Mouse (Mus musculus) heart, embryonic 15.5 days (tissue): ENCODE measurements around the gene Dnah11. TPM values are rescaled to one million over a fixed set of nuclear protein-coding genes. Genes with fewer than 3 reads are reported as not detected.

ENCODE experiments used
- ATAC-seq: fragments of 200-750 bp; cut with Nextera tagmentation; replicated peaks from 2 replicates; pipeline ENCODE4 v1.8.0; 2017; ENCODE audit warnings: low read depth, moderate TSS enrichment; ENCODE audit not compliant: insufficient number of reproducible peaks, insufficient read depth, low FRiP score
- H3K27ac ChIP-seq: fragments of 300-500 bp; sonication (generic); 2 replicates; pipeline ENCODE4 v1.5.1; 2015; ENCODE audit warnings: mild to moderate bottlenecking, inconsistent platforms
- H3K27me3 ChIP-seq: fragments of 300-500 bp; sonication (generic); 2 replicates; pipeline ENCODE4 v1.6.1; 2015; ENCODE audit warnings: inconsistent platforms
- H3K36me3 ChIP-seq: fragments of 300-500 bp; sonication (generic); 2 replicates; pipeline ENCODE4 v1.6.1; 2015; ENCODE audit warnings: mild to moderate bottlenecking, inconsistent platforms
- H3K4me1 ChIP-seq: fragments of 300-500 bp; sonication (generic); replicated peaks from 2 replicates; pipeline ENCODE4 v1.6.1; 2015; ENCODE audit warnings: inconsistent platforms
- H3K4me2 ChIP-seq: fragments of 300-500 bp; sonication (generic); 2 replicates; pipeline ENCODE4 v1.6.1; 2015; ENCODE audit warnings: inconsistent platforms, mild to moderate bottlenecking, moderate library complexity
- H3K4me3 ChIP-seq: fragments of 300-500 bp; sonication (generic); 2 replicates; pipeline ENCODE4 v1.5.1; 2015; ENCODE audit warnings: mild to moderate bottlenecking, inconsistent platforms
- H3K9ac ChIP-seq: fragments of 300-500 bp; sonication (generic); 2 replicates; pipeline ENCODE4 v1.6.1; 2015; ENCODE audit warnings: mild to moderate bottlenecking, inconsistent platforms
- H3K9me3 ChIP-seq: fragments of 300-500 bp; sonication (generic); replicated peaks from 2 replicates; pipeline ENCODE4 v1.6.1; 2016; ENCODE audit warnings: inconsistent platforms
- WGBS: fragments of 180-500 bp; shearing (Covaris S2); methylation state at CpG from one replicate; pipeline ENCODE4 v1.1.7; 2015; ENCODE audit warnings: mixed read lengths; 5-methylcytosine and 5-hydroxymethylcytosine counted together
- polyA plus RNA-seq: library from polyadenylated mRNA; unstranded; fragments of >200 nt; fragmentation: Nextera tagmentation; extraction: Ambion mirVana; gene quantifications from 2 replicates; pipeline ENCODE4 v1.2.1, GENCODE M21; 2015

The Dnah11 gene
- polyA plus RNA-seq, 1 experiment from 2014 or later = 0.03 TPM

GRCm38 (mm10) chr12:117832190-117832589, 366.7 kb downstream of the Dnah11 start:
- ATAC-seq = no peak
- H3K9ac ChIP-seq = no peak overlapping the region
- no peaks in the 10 kb centered on the region for H3K9me3 ChIP-seq
- H3K27me3 ChIP-seq = no peaks in the 10 kb centered on the region
- no peaks in the 10 kb centered on the region for H3K36me3 ChIP-seq
- WGBS = 38% methylated on average over 5 of the region's 5 CpGs
- no peak overlapping the region for H3K27ac ChIP-seq
- H3K4me1 ChIP-seq = no peaks in the 10 kb centered on the region
- no peak overlapping the region for H3K4me3 ChIP-seq
- no peak overlapping the region for H3K4me2 ChIP-seq

GRCm38 (mm10) chr12:117831351-117831961, 367.4 kb downstream of the Dnah11 start:
- no peak for ATAC-seq
- Histone ChIP-seq H3K27ac (no peak overlapping the region), H3K36me3 (no peaks in the 10 kb centered on the region), H3K4me2 (no peak overlapping the region), H3K4me3 (no peak overlapping the region), H3K4me1 (no peaks in the 10 kb centered on the region), H3K9me3 (no peaks in the 10 kb centered on the region), H3K9ac (no peak overlapping the region), H3K27me3 (no peaks in the 10 kb centered on the region)
- WGBS = 66% methylated on average over 8 of the region's 8 CpGs

GRCm38 (mm10) chr12:117828350-117828749, 370.5 kb downstream of the Dnah11 start:
- Histone ChIP-seq H3K4me1 (no peaks in the 10 kb centered on the region), H3K9me3 (no peaks in the 10 kb centered on the region), H3K4me2 (no peak overlapping the region), H3K9ac (no peak overlapping the region), H3K27ac (no peak overlapping the region), H3K36me3 (no peaks in the 10 kb centered on the region), H3K27me3 (no peaks in the 10 kb centered on the region), H3K4me3 (no peak overlapping the region)
- ATAC-seq = no peak
- WGBS = 63% methylated on average over 3 of the region's 3 CpGs

Other genes starting within 250 kb of the Dnah11 start
- gene Sp4, start 102.4 kb upstream of the Dnah11 start, polyA plus RNA-seq = 5.7 and 6.4 TPM in 2 replicates